Mouse (Mus musculus): Measurements from ENCODE around the gene Il2.

Gene Il2

GRCm38 (mm10) chr3:37125655-37126054, at the start of gene Il2:
TSS of gene Il2 (minus strand) at chr3:37125959.
- no peak for DNase-seq

GRCm38 (mm10) chr3:37174711-37175572, 49.2 kb upstream of the Il2 start:
- no peak for DNase-seq

GRCm38 (mm10) chr3:37173285-37173684, 47.5 kb upstream of the Il2 start:
- no peak for DNase-seq

- DNase-seq, result no peak
Measured at GRCm38 (mm10) chr3:37169283-37169682, 43.5 kb upstream of the Il2 start.

GRCm38 (mm10) chr3:37161096-37161495, 35.3 kb upstream of the Il2 start:
- DNase-seq, result no peak

- DNase-seq, result no peak
Measured at GRCm38 (mm10) chr3:37158246-37158645, 32.5 kb upstream of the Il2 start.

- DNase-seq, result no peak
Measured at GRCm38 (mm10) chr3:37157082-37157481, 31.3 kb upstream of the Il2 start.

GRCm38 (mm10) chr3:37154396-37154795, 28.6 kb upstream of the Il2 start:
- no peak for DNase-seq

- no peak for DNase-seq
Measured at GRCm38 (mm10) chr3:37153004-37153403, 27.2 kb upstream of the Il2 start.

- no peak for DNase-seq
Measured at GRCm38 (mm10) chr3:37152274-37152673, 26.5 kb upstream of the Il2 start.

GRCm38 (mm10) chr3:37146810-37147209, 21.1 kb upstream of the Il2 start:
- DNase-seq, result no peak

- DNase-seq, result no peak
Measured at GRCm38 (mm10) chr3:37146406-37146805, 20.6 kb upstream of the Il2 start.

- DNase-seq, result no peak
Measured at GRCm38 (mm10) chr3:37144979-37145378, 19.2 kb upstream of the Il2 start.

- no peak for DNase-seq
Measured at GRCm38 (mm10) chr3:37141827-37142226, 16.1 kb upstream of the Il2 start.

GRCm38 (mm10) chr3:37140168-37140906, 14.6 kb upstream of the Il2 start:
- no peak for DNase-seq

GRCm38 (mm10) chr3:37139192-37139591, 13.4 kb upstream of the Il2 start:
- DNase-seq, result no peak

- no peak for DNase-seq
Measured at GRCm38 (mm10) chr3:37137231-37137630, 11.5 kb upstream of the Il2 start.

GRCm38 (mm10) chr3:37129063-37129462, 3.3 kb upstream of the Il2 start:
- no peak for DNase-seq

- DNase-seq, result no peak
Measured at GRCm38 (mm10) chr3:37128269-37128668, 2.5 kb upstream of the Il2 start.

GRCm38 (mm10) chr3:37126162-37126561, 403 bp upstream of the Il2 start:
- DNase-seq, result no peak

GRCm38 (mm10) chr3:37090721-37091120, 35.0 kb downstream of the Il2 start:
- no peak for DNase-seq

- no peak for DNase-seq
Measured at GRCm38 (mm10) chr3:37084860-37085259, 40.9 kb downstream of the Il2 start.

GRCm38 (mm10) chr3:37073211-37073610, 52.5 kb downstream of the Il2 start:
- DNase-seq, result no peak
